Mouse (Mus musculus) layer of hippocampus, adult 6 months (tissue): ENCODE measurements around the gene Usp15. TPM values are rescaled to one million over a fixed set of nuclear protein-coding genes. Genes with fewer than 3 reads are reported as not detected.
A peak's percentile ranks its signal among the peaks of the same experiment; 100 is the strongest.

ENCODE experiments used
- long read RNA-seq, 2 experiments: library from polyadenylated mRNA; unstranded; transcript quantifications; one replicate each; pipeline ENCODE4 v2.0.0; 2019 to 2020
- microRNA-seq: library from miRNA; unstranded; fragments of <30 nt; microRNA quantifications from one replicate; pipeline ENCODE4 v1.2.0, GENCODE M21; 2020
- polyA plus RNA-seq: library from polyadenylated mRNA; unstranded; fragments of <200 nt; fragmentation: Nextera tagmentation; gene quantifications from 2 replicates; pipeline ENCODE4 v1.2.3, GENCODE M21; 2021

Gene Usp15
- polyA plus RNA-seq: 20.6 and 23.9 TPM in 2 replicates
- long read RNA-seq, experiment 1, full-length matches to known transcripts: 19 of 57 reads
- long read RNA-seq, experiment 1, partial matches to known transcripts: 21 of 57 reads
- long read RNA-seq, experiment 1, other reads (novel, unspliced or antisense): 17 of 57 reads
- long read RNA-seq, experiment 2, full-length matches to known transcripts: 212 of 252 reads
- long read RNA-seq, experiment 2, partial matches to known transcripts: 17 of 252 reads
- long read RNA-seq, experiment 2, other reads (novel, unspliced or antisense): 23 of 252 reads

DNA sequence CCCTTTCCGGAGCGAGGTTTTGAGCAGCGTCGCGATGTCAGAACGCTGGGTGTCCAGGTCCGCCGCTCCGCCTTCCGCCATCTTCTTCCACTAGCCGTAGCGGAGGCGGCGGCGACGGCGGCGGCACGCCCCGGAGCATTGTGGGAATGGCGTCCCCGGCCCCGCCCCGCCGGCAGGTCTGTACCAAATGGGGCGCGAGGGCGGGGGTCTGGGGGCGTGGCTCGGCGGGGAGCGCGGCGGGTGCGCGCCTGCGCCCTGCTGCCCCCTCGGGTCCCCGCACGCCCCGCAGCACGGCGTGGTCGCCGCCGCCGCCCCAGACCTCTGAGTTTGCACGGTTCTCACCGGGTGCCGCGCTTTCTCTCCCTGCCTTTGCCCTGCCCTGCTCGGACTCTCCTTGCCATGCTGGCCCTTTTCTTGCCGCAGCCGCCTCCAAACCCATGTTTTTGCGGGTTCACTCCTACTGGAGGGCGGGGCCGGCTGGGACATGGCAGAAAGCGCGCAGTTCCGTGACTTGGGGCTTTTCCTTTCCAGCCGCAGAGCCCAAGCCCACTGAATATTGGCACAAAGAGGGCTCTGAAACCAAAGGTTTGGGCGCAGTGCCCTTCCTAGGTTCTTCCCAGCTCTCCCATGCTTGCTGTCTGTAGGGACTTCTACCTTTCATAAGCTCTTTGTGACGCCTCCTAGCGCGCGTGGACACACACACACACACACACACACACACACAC lies at the start of gene Usp15:
Usp15 (minus strand) TSS at position 161 of the 725 bp plus-strand sequence.

DNA sequence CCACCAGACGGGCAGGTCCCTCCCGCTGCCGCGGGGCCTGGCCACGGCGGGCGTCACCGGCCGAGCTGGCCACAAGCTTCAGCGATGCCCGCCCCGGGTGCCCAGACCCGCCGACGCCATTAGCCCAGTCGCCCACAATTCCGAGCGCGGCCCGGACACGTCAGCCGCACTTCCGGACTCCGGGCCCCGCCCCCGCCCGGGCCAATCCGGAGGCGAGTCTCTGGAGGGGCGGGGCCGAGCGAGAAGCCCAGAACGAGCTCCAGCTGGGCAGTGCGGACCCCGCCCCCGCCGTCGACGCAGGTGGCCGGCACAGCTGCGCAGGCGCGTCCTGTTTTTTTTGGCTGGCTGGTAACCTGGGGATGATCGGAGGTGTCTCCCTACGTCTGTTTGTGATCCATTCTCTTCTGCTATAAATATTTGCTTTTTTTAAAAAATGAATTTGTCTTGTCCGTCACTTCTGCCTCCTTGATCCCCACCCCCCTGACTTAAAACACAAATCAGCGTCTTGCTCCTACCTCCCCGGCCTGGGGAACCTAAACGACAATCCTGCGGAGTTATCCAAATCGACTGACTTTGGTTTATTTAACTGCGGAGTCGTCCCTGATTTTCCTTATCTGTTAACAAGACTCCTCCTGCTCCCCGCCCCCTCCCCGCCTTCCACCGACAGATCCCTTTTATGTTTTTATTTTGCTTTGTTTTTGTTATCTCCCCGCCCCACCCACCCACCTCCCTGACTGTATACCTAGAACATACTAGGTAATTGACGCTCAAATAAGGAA lies 120.4 kb downstream of the Usp15 start, which contains the start of gene Mon2:
Mon2 (minus strand) TSS at position 261 of the 779 bp plus-strand sequence.

Small RNA genes lying within 50 kb of the gene (microRNA-seq; reads per million reads assigned to microRNA genes)
- 3.2 reads per million, percentile 10 among the genes with 10 or more reads in this experiment for gene Gm27920

Other genes starting within 250 kb of the Usp15 start
- 9.1 and 9.3 TPM in 2 replicates for gene Mon2, start 120.5 kb downstream of the Usp15 start, polyA plus RNA-seq
- gene Fam19a2, start 67.0 kb upstream of the Usp15 start, polyA plus RNA-seq: 21.2 and 26.0 TPM in 2 replicates